Mouse (Mus musculus) midbrain, embryonic 11.5 days (tissue): ENCODE data around the gene Myl10. TPM values are rescaled to one million over a fixed set of nuclear protein-coding genes. Genes with fewer than 3 reads are reported as not detected.

ENCODE experiments used
- ATAC-seq: fragments of 200-750 bp; cut with Nextera tagmentation; 2 replicates; pipeline ENCODE4 v1.8.0; 2017; ENCODE audit warnings: moderate TSS enrichment, moderate library complexity; ENCODE audit not compliant: low FRiP score
- DNase-seq: peaks from one replicate; pipeline ENCODE4 v3.0.0; 2015; ENCODE audit warnings: low spot score; ENCODE audit errors: missing footprints
- H3K27ac ChIP-seq: fragments of 300-500 bp; sonication (generic); 2 replicates; pipeline ENCODE4 v1.5.1; 2014; ENCODE audit warnings: low read depth, low read length
- H3K27me3 ChIP-seq: fragments of 300-500 bp; sonication (generic); 2 replicates; pipeline ENCODE4 v1.6.1; 2014; ENCODE audit warnings: mild to moderate bottlenecking, low read length, moderate library complexity, mixed read lengths; ENCODE audit not compliant: control insufficient read depth, insufficient read depth
- H3K36me3 ChIP-seq: fragments of 300-500 bp; sonication (generic); 2 replicates; pipeline ENCODE4 v1.6.1; 2014; ENCODE audit warnings: mild to moderate bottlenecking, low read length, moderate library complexity, mixed read lengths; ENCODE audit not compliant: control insufficient read depth, insufficient read depth
- H3K4me1 ChIP-seq: fragments of 300-500 bp; sonication (generic); 2 replicates; pipeline ENCODE4 v1.6.1; 2014; ENCODE audit warnings: low read length; ENCODE audit not compliant: control insufficient read depth, insufficient read depth
- H3K4me2 ChIP-seq: fragments of 300-500 bp; sonication (generic); 2 replicates; pipeline ENCODE4 v1.6.1; 2014; ENCODE audit warnings: mild to moderate bottlenecking, moderate library complexity
- H3K4me3 ChIP-seq: fragments of 300-500 bp; sonication (generic); 2 replicates; pipeline ENCODE4 v1.5.1; 2014; ENCODE audit warnings: low read depth, low read length
- H3K9ac ChIP-seq: fragments of 300-500 bp; sonication (generic); 2 replicates; pipeline ENCODE4 v1.6.1; 2014; ENCODE audit warnings: low read length
- H3K9me3 ChIP-seq: fragments of 300-500 bp; sonication (generic); 2 replicates; pipeline ENCODE4 v1.6.1; 2016; ENCODE audit warnings: low read length; ENCODE audit not compliant: control insufficient read depth
- WGBS: fragments of 180-500 bp; shearing (Covaris S2); extraction: QIAGEN DNeasy Blood & Tissue Kit; methylation state at CpG from one replicate; pipeline ENCODE4 v1.1.7; 2014; 5-methylcytosine and 5-hydroxymethylcytosine counted together
- polyA plus RNA-seq: library from polyadenylated mRNA; unstranded; fragments of >200 nt; fragmentation: Nextera tagmentation; extraction: Ambion mirVana; gene quantifications from 2 replicates; pipeline ENCODE4 v1.2.1, GENCODE M21; 2014

Gene Myl10
- polyA plus RNA-seq, 1 experiment from 2014 or later = not detected

GRCm38 (mm10) chr5:136696516-136696915, 3.6 kb downstream of the Myl10 start:
- no peak for ATAC-seq
- 92% methylated on average over 5 of the region's 5 CpGs for WGBS
- H3K4me2 ChIP-seq = no peak overlapping the region
- H3K4me1 ChIP-seq = no peaks in the 10 kb centered on the region
- H3K36me3 ChIP-seq = no peaks in the 10 kb centered on the region
- no peak overlapping the region for H3K9ac ChIP-seq
- no peaks in the 10 kb centered on the region for H3K9me3 ChIP-seq
- H3K27me3 ChIP-seq = no peaks in the 10 kb centered on the region
- H3K27ac ChIP-seq = no peak overlapping the region
- DNase-seq = no peak
- H3K4me3 ChIP-seq = no peak overlapping the region

- no peak overlapping the region for H3K4me3 ChIP-seq
- WGBS = 82% methylated on average over 9 of the region's 9 CpGs
- no peaks in the 10 kb centered on the region for H3K4me1 ChIP-seq
- H3K36me3 ChIP-seq = no peaks in the 10 kb centered on the region
- ATAC-seq (no peak), DNase-seq (no peak)
- H3K9me3 ChIP-seq = no peaks in the 10 kb centered on the region
- no peaks in the 10 kb centered on the region for H3K27me3 ChIP-seq
- H3K9ac ChIP-seq = no peak overlapping the region
- H3K27ac ChIP-seq = no peak overlapping the region
- H3K4me2 ChIP-seq = no peak overlapping the region
These were observed 4.7 kb downstream of the Myl10 start for GRCm38 (mm10) chr5:136697618-136698017.

- no peak overlapping the region for H3K9ac ChIP-seq
- H3K36me3 ChIP-seq = no peaks in the 10 kb centered on the region
- no peaks in the 10 kb centered on the region for H3K27me3 ChIP-seq
- H3K4me1 ChIP-seq = no peaks in the 10 kb centered on the region
- DNase-seq (no peak), ATAC-seq (no peak)
- H3K9me3 ChIP-seq = no peaks in the 10 kb centered on the region; the same call in 1 of the 2 replicates
- H3K27ac ChIP-seq = no peak overlapping the region
- H3K4me2 ChIP-seq = no peak overlapping the region
- 85% methylated on average over 3 of the region's 3 CpGs for WGBS
- no peak overlapping the region for H3K4me3 ChIP-seq
These were observed 9.3 kb downstream of the Myl10 start for GRCm38 (mm10) chr5:136702159-136702725.

- H3K9ac ChIP-seq = no peak overlapping the region
- no peaks in the 10 kb centered on the region for H3K4me1 ChIP-seq
- WGBS = 42% methylated on average over 3 of the region's 3 CpGs
- H3K27ac ChIP-seq = no peak overlapping the region
- H3K9me3 ChIP-seq = no peaks in the 10 kb centered on the region; the same call in 1 of the 2 replicates
- H3K27me3 ChIP-seq = no peaks in the 10 kb centered on the region
- peak; percentile 89 for DNase-seq
- ATAC-seq = no peak
- no peak overlapping the region for H3K4me3 ChIP-seq
- H3K4me2 ChIP-seq = no peak overlapping the region
- H3K36me3 ChIP-seq = no peaks in the 10 kb centered on the region
These were observed 10.8 kb downstream of the Myl10 start for GRCm38 (mm10) chr5:136703751-136704150.

GRCm38 (mm10) chr5:136704151-136704550, 11.2 kb downstream of the Myl10 start:
- no peak overlapping the region for H3K4me2 ChIP-seq
- no peaks in the 10 kb centered on the region for H3K27me3 ChIP-seq
- no peaks in the 10 kb centered on the region; the same call in 1 of the 2 replicates for H3K9me3 ChIP-seq
- no peaks in the 10 kb centered on the region for H3K36me3 ChIP-seq
- WGBS = 82% methylated on average over 8 of the region's 8 CpGs
- H3K4me1 ChIP-seq = no peaks in the 10 kb centered on the region
- no peak overlapping the region for H3K9ac ChIP-seq
- DNase-seq (no peak), ATAC-seq (no peak)
- no peak overlapping the region for H3K4me3 ChIP-seq
- no peak overlapping the region for H3K27ac ChIP-seq

GRCm38 (mm10) chr5:136705532-136705931, 12.6 kb downstream of the Myl10 start:
- DNase-seq (no peak), ATAC-seq (no peak)

GRCm38 (mm10) chr5:136706803-136707202, 13.9 kb downstream of the Myl10 start:
- DNase-seq (peak; percentile 98), ATAC-seq (no peak)
- Histone ChIP-seq H3K36me3 (no peaks in the 10 kb centered on the region), H3K9me3 (no peaks in the 10 kb centered on the region; the same call in 1 of the 2 replicates), H3K27ac (no peak overlapping the region), H3K4me3 (no peak overlapping the region), H3K9ac (no peak overlapping the region), H3K4me2 (no peak overlapping the region), H3K27me3 (no peaks in the 10 kb centered on the region), H3K4me1 (no peaks in the 10 kb centered on the region)
- 2% methylated on average over 9 of the region's 9 CpGs for WGBS

More at GRCm38 (mm10) chr5:136705532-136705931, 12.6 kb downstream of the Myl10 start:
- Histone ChIP-seq H3K4me3 (no peak overlapping the region), H3K4me1 (no peaks in the 10 kb centered on the region), H3K4me2 (no peak overlapping the region), H3K27me3 (no peaks in the 10 kb centered on the region), H3K9ac (no peak overlapping the region), H3K36me3 (no peaks in the 10 kb centered on the region), H3K9me3 (no peaks in the 10 kb centered on the region; the same call in 1 of the 2 replicates), H3K27ac (no peak overlapping the region)
- whole genome bisulfite sequencing = 98% methylated on average over 3 of the region's 3 CpGs

GRCm38 (mm10) chr5:136708116-136708515, 15.2 kb downstream of the Myl10 start:
- H3K36me3 ChIP-seq = no peaks in the 10 kb centered on the region
- DNase-seq (no peak), ATAC-seq (no peak)
- H3K4me2 ChIP-seq = no peak overlapping the region
- no peaks in the 10 kb centered on the region for H3K4me1 ChIP-seq
- no peaks in the 10 kb centered on the region for H3K27me3 ChIP-seq
- H3K9ac ChIP-seq = no peak overlapping the region
- H3K27ac ChIP-seq = no peak overlapping the region
- WGBS = 84% methylated on average over 12 of the region's 12 CpGs
- H3K9me3 ChIP-seq = no peaks in the 10 kb centered on the region; the same call in 1 of the 2 replicates
- H3K4me3 ChIP-seq = no peak overlapping the region

GRCm38 (mm10) chr5:136710742-136711141, 17.8 kb downstream of the Myl10 start:
- WGBS = 57% methylated on average over 4 of the region's 4 CpGs

More at GRCm38 (mm10) chr5:136710742-136711141, 17.8 kb downstream of the Myl10 start:
- Histone ChIP-seq H3K4me3 (no peak overlapping the region), H3K36me3 (no peaks in the 10 kb centered on the region), H3K27me3 (no peaks in the 10 kb centered on the region), H3K27ac (no peak overlapping the region), H3K9me3 (no peaks in the 10 kb centered on the region; the same call in 1 of the 2 replicates), H3K4me1 (peaks cover 2% of the 10 kb centered on the region; the same call in 1 of the 2 replicates), H3K4me2 (no peak overlapping the region), H3K9ac (no peak overlapping the region)
- ATAC-seq (no peak), DNase-seq (no peak)
